Mouse (Mus musculus) gastrocnemius, postnatal 4 days (tissue): ENCODE measurements around the gene Gsdme. TPM values are rescaled to one million over a fixed set of nuclear protein-coding genes. Genes with fewer than 3 reads are reported as not detected.

Source experiments
- DNase-seq, 2 experiments: peaks; one replicate each; pipeline ENCODE4 v3.0.0; 2021 to 2022; ENCODE audit warnings: low spot score in 2 of 2, mixed read lengths in 2 of 2
- long read RNA-seq, 2 experiments: library from polyadenylated mRNA; stranded (forward); transcript quantifications; one replicate each; pipeline ENCODE4 v2.0.0; 2021
- total RNA-seq, 2 experiments: library from RNA; stranded (reverse); gene quantifications; 2 replicates each; pipeline ENCODE4 v1.2.3; 2021

The Gsdme gene
- total RNA-seq = 1 to 10 TPM; 3.1 to 4.0 TPM
- long read RNA-seq, experiment 1, partial matches to known transcripts = 2 of 27 reads
- long read RNA-seq, experiment 1, other reads (novel, unspliced or antisense) = 24 of 27 reads
- long read RNA-seq, experiment 2, partial matches to known transcripts = 3 of 31 reads
- long read RNA-seq, experiment 2, other reads (novel, unspliced or antisense) = 24 of 31 reads

DNA sequence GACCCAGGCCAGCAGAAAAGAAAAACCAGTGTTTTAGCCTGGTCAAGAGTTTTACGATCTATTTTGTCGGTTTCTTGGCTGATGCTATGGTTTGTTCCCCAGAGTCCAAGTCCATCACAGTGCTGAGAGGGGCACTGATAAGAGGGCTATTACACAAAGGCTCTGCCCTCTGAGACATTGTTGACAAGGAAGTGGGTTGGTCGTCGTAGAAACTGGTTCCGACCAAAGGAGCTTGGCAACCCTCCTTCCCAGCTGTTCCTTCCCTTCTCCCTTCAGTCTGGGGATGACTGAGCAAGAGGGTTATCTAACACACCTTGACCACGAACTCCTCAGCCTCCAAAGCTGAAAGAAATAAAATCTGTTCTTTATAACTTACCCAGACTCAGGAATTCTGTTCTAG lies at the start of gene Gsdme:
Gene Gsdme (minus strand): TSS at position 193 of the 400 bp plus-strand sequence.
- DNase-seq = no peak

DNA sequence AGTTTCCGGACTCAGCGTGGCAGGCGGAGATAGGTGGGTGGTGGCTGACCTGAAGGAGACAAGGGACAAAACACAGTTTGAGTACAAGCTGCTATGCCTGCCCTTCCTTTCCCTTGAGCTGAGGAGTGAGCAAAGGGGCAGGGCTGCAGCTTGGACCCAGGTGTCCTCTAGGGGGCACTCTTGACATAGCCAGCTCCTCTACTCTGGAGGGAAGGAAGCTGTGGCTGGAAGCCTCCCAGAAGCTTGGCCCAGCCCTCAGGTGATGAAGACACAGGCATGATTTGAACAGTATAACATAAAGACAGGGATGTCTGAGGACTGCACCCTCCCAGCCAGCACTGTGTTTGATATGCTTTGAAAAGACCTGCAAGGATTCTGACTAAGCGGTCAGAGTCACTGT lies 49.0 kb upstream of the Gsdme start:
- peak; percentile 42 to 59 for DNase-seq

DNA sequence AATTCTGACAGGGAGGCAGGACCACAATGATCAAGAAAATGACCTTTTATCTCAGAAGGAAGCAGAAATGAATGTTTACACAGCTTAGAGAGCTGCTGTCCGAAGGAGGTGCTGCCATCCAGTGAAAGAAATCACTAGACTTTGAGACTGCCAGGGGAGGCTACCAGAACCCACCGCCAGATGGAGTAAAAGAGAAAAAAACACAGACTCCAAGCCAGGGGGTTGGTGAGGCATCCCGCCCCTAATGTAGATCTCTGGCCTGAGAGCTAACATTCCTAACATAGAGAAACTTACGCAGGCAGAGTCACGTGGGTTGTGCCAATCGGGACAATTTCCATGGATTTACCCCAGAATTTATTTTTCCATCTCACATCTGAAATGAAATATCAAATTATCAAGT lies 45.4 kb upstream of the Gsdme start:
- peak in 1 of 2 experiments; percentile 24 for DNase-seq

DNA sequence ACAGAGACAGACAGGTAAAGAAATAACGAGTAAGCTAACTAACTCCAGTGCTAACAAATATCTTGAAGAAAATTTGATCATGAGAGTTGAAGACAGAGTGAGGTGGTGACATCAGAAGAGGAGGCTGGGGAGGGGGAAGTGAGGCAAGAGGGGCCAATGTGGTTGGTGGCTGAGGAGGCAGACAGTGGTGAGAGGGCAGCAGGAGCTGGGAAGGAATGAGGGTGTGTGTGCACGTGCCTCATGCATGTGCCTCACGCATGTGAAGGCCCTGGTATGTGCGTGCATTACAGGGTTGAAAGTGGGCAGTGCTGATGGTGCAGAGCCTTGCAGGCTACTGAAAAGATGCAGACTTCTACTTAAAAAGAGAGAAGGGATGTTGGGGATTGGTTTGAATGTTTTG lies 43.0 kb upstream of the Gsdme start:
- DNase-seq = no peak

DNA sequence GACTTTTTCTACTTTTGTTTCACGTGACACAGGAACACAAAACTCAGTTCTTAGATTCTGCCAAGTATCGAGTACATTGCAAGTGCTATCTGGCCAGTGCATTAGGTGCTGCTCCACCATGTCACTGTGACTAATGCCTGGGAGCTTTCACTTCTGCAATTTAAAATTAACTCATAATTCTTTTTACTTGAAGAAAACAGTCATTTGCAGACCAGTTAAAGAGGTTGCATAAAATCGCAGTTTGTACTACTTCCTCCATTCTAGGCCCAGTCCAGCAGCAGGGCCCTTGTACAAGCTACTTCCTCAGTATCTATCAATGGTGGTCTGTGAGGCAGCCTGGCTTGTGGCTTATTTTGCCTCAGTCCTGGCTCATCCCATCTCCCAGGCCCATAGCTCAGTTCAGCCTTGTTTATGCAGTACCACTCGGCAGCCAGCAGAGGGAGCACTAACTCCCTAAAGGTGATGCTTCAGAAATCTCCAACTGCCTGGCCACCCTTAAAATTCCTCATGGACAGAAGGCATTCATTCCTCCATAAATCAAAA lies 41.4 kb upstream of the Gsdme start:
- peak; percentile 73 to 80 for DNase-seq

DNA sequence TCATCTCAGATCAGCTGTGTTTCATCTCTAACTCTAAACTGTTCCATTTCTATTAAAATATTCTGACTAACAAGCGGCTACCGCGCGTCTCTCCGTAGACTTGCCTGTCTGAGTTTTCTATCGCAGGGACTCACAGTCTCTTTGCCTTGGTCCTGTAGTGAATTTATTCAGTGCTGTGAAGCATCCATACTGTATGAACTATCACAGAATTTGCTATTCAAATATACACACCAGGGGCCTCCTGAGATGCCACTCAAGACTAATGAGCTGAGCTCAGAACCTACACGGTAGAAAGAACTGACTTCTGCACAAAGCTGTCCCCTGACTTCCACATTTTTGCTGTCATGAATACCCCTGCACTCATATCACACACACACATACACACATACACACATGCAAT lies 37.5 kb upstream of the Gsdme start:
- no peak for DNase-seq

DNA sequence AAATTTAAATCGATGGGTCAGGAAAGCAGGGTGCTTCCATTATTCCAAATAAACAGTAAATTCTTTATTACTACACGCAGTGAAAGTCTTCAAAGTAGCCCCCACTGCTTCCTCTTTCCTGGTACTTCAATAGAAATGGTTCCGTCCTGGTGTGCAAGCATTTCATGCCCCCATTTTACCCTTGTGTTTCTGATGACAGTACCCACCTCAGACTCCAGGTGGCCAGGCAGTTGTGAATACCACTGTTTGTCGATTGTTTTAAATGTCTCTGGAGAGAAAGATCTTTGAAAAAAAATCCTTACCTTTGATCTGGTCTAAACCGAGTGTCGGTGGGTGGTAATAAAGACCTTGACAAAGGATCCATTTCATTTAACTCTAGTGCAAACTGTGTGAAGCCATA lies 37.0 kb upstream of the Gsdme start:
- no peak for DNase-seq

DNA sequence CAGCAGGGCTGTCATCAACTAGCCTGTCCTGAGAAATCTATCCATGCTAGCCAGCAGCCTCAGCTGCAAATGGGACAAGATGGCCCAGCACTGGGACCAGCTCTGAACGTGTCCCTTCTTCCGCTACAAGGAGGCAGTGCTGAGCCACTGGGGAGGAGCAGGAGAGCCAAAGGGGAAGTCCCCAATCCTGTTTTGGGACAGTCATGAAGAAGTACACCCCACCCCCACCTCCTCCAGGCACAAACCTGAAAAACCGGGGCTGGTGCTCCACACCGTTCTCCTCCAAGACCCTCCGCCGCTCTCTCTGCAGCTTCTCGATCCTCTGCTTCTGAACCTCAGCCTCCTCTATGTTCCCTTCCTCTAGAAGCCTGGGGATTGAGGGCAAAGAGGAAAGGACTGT lies 35.4 kb upstream of the Gsdme start:
- no peak for DNase-seq

DNA sequence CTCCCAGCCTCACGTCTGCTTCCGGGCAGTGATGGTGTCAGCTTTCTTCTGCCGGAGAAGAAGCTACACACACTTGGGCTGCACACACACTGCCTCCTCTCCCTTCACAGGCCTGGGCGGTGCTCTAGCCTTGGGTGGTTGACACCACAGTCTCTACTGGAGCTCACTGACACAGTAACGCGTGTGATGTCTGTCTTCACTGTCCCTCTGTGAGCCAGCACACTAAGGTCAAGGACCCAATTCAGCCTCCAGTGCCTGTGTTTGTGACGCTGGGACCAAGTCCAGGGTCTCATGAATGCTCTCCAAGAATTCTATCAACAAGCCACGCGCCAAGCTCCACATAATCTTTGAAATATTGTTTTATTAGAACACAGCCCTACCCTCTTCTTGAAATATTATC lies 34.0 kb upstream of the Gsdme start:
- no peak for DNase-seq

DNA sequence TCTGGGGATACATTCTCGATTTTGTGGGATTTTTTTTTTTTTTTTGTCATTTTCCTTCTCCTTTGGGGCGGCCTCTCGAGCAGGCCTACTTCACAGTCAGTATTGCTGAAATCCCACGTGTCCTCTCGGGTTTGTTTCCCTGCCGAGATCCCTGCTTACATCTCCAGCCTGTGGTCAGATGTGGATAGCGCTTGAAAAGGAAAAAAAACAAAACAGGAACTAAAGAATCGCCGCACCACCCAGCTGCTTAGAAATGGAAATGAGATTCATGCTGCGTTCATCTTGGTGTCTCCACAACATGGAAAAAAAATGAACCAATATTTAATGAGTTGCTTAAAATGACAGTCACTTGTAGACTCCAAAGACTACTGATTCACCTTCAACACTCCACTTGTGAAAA lies 31.5 kb upstream of the Gsdme start:
- no peak for DNase-seq

DNA sequence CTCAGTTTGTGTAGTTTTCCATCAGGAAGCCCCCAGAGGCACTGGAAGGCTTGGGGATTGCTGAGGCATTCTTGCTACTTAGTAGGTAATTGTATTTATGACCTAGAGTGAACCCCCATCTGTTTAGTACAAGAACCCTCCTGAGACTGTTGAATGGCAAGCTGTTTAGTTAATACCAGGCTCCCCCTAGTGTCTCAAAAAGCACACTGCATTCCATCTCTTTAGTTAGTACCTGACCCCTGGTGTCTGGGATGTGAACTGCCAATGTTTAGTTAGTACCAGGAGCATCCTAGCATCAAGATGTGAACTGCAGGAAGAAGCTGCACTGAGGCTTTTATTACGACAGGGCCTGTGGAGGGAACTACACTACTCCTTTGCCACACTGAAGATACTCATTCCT lies 30.5 kb upstream of the Gsdme start:
- peak; percentile 51 to 75 for DNase-seq

DNA sequence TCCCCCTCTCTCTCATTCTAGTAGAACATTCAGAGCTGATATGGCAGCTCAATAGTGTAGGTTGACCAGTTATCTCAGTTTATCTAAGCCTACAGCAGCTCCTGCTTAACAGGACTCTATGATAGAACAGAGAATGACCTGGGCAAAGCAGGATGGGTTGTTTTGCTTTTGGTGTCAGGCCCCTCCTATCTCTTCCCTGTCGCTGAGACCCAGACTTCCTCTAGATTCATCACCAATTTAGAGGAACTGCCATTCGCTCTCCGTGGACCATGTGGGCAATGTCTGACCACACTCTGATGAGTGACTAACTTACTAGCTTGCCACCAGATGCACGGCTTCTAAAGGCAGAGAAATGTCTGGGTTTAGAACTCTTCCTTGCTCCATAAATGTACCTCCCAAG lies 28.0 kb upstream of the Gsdme start:
- DNase-seq = no peak

DNA sequence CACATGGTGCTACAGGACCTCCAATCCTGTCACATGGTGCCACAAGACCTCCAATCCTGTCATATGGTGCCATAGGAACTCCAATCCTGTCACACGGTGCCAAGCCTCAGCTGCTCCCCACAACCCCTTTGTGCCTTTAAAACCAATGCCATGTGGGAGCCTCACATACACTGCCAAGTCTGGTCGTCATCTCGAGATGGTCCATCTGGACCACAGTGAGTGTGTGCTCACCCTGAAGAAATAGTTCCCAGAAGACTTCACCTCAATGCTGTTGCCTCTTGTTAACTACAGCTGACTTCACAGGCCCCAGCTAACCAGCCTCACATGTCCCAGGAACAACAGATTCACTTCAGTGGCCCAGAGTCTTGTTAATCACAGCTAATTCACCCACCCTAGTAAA lies 23.2 kb upstream of the Gsdme start:
- peak in 1 of 2 experiments; percentile 2 for DNase-seq

DNA sequence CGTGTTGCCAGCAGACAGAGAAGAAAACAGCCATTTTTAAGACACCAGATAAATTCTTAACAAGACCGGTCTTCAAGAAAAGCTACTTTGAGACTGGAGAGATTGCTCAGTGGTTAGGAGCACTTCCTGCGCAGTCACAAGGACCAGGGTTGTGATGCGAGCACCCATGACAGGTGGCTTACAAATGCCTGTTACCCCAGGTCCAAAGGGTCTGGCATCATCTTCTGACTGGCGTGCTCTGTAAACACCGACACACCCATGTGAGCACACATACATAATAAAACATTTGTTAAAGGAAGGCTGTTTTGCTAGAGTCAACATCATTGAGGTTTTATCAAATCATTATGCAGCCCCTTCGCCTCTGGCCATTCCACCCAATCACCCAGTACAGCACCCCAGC lies 16.0 kb upstream of the Gsdme start:
- DNase-seq = peak in 1 of 2 experiments; percentile 1

DNA sequence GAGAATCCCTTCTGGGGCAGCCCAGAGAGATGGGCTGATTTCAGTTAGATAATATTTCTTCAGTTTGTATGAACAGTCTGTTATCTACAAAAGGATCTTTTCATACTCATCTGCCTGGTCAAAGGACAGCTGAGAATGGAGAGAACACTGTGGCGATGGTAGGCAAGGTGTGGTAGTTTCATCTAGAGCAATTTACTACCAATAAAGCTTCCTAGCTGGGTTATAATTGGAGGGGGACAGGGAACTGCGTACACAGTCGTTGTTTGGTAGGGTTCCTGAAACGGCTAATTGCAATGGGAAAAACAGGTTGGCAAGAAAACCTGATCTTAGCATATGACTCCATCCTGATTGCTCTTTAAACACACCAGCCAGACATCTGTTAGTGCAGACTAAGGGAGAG lies 10.3 kb upstream of the Gsdme start:
- DNase-seq = no peak

DNA sequence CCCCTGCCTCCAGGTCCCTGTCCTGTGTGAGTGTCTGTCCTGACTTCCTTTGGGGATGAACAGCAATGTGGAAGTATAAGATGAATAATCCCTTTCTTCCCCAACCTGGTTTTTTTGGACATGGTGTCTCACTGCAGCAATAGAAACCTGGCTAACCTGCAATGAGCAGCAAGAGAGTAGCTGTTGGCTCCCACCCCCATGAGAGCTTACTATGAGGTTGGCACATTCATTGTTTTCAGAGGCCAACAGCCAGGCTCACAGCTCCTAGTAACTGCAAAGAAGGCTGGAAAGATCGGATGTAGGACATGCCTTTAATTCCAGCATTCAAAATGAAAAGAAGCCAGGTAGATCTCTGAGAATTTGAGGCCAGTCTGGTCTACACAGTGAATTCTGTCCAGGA lies 9.8 kb upstream of the Gsdme start:
- no peak for DNase-seq

DNA sequence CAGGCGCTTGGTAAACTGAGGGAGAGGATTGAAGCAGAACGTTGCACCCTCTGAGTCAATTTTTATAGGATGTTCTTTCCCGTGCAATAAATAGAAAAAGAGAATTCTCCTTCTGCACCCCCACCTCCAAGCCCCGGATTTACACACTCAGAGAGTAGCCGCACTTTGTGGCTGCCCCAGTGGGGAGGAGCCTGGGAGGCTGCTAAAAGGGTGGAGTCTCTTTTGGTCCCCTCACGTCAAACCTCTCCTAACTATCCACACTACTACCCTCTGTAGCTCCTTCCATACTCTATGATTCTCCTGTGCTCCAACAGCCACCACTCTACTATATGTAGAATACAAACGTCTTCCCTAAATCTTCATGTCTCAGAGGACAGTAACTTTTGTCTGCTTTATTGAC lies 1.4 kb downstream of the Gsdme start:
- no peak for DNase-seq

DNA sequence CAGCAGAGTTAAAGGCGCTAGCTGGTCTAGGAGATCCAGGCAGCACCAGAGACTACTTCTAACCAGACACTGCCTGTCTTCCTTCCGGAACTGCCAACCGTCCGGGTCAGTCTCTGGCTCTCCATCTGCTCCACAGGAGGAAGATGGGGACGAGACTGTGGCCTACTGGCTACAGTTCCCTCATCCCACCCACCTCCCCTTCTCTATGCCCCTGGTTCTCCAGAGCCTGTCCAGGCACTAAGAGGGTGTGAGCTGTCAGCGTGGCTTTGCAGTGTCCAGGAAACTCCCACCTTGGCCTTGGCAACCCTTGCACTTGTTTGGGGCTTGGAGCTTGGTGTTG lies 1.8 kb downstream of the Gsdme start:
- no peak for DNase-seq

DNA sequence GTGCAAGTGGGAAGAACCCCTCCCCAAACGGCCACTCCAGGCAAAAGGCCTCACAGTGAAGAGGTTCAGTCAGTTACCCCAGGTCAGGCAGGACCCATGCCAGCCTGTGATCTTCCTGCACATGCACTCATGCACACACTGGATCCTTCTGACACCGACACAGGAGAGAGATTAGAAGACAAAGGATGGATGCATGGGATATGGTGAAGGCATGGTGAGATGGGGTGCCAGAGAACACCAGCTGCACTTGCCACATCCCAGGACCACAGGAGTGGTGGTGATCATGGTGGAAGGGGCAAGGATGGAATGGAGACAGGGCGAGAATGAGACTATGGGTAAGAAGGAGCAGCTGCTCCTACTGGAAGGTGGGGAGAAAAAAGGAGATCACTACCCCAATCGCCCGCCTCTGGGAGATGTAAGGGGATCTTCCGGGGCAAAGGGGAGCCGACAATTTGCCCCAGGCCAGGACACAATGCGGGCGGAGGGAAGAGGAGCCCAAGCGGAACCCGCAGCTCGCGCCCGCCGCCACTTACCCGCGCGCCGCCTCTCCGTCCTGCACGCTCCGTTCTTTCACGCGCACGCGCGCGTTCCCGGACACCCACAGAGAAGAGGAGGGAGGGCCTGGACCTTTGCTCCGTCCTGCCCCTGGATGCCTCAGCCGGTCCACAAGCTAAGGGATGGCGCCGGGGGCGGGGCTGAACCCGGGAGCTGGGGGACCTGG lies 2.3 kb downstream of the Gsdme start:
- peak; percentile 82 to 88 for DNase-seq

DNA sequence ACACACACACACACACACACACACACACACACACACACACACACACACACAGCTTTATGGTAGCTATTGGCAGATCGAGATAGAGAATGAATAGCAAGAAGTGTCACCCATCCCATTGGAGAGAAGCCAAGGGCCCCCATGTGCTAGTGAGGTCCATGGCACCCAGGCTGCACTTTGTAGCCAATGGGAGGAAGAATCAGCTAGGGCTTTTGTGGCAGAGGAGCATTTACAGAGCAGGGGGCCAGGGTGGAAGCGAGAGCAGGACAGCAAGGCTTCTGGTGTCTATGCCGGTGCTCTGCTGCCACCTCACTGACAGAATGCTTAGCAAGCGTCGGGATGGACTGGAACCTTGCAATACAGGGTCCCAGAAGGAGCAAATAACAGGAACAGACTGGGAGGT lies 8.3 kb downstream of the Gsdme start:
- DNase-seq = no peak

DNA sequence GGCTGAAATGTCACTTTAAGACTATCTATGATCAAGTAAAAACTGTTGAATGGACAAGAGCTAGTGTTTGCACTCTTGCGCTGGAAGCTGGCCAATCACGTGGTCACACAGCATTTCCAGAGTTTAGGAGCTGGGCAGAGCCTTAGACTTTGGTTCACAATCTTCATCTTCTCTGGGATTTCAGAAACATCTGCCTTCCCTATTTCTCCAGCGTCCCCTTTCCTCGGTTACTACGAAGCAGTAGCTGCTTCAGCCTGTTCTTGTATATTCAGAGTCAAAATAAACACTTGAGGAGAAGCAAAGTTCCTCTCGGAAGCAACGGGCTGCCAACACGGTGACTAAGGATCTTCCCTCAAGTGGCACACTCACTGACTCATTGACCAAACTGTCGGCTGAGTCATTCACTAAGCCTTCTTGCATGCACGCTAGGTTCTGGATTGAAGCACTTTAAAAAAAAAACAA lies 8.9 kb downstream of the Gsdme start:
- DNase-seq = peak in 1 of 2 experiments; percentile 44

DNA sequence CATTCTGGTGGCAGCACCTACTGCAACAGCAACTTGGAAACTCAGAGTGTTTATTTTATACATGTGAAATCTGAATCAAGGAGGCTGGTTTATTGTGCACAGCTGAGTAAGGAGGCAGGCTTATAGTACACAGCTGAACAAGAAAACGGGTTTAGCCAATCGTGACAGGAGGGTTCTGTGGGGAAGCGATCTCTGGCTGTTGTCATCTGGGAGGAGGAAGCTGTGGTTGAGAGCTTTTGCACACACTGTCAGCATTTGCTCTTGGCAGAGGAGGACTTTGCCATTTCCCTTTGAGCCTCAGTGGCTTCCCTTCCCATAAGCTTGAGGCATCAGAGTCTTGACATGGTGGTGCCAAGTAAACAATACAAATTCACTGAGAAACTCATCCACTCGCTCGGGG lies 11.0 kb downstream of the Gsdme start:
- no peak for DNase-seq

DNA sequence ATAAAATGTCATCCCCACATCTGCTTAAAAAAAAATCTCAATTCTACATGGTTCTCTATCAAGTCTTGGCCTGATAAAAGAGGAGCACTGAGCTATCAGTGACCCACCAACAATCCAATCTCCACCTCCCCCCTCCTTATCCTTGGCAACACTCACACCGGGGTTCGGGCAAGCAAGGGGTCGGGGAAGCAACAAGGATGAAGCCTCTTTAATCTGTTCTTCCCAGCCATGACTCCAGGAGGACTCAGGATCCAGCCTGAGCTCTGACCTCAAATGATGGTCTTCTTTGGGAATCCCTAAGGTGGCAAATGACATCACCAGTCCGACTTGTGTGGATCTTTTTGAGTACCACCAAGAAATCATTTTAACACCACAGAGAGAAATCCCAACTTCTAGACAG lies 15.9 kb downstream of the Gsdme start:
- DNase-seq = no peak
